Mouse (Mus musculus) cortical plate, adult 2 months (tissue): ENCODE measurements at regions not wholly inside any gene's neighbourhood (a gene's known extent, or its start where the extent isn't known, plus 50 kb on each side); places are given as distances from the start of the nearest gene placed in this dataset.

ENCODE experiments used
- H3K27ac ChIP-seq: fragments of 200-500 bp; 2 replicates; pipeline ENCODE4 v1.5.1; 2012; ENCODE audit warnings: low read length, control low read depth, inconsistent platforms; ENCODE audit not compliant: insufficient read depth
- H3K4me1 ChIP-seq: fragments of 200-500 bp; 2 replicates; pipeline ENCODE4 v1.6.1; 2011; ENCODE audit warnings: low read length; ENCODE audit not compliant: control insufficient read depth, insufficient read depth
- H3K4me3 ChIP-seq: fragments of 200-500 bp; 2 replicates; pipeline ENCODE4 v1.5.1; 2011; ENCODE audit warnings: mild to moderate bottlenecking, low read length, control low read depth; ENCODE audit not compliant: insufficient read depth
- CTCF ChIP-seq: fragments of 200-500 bp; IDR thresholded peaks from 2 replicates; pipeline ENCODE4 v1.5.1; 2011; ENCODE audit warnings: mild to moderate bottlenecking, control low read depth, low read length; ENCODE audit not compliant: insufficient read depth; ENCODE audit errors: extremely low read depth
- POLR2A ChIP-seq: fragments of 200-500 bp; IDR thresholded peaks from 2 replicates; pipeline ENCODE4 v1.6.1; 2011; ENCODE audit warnings: mild to moderate bottlenecking, low read length, control low read depth; ENCODE audit not compliant: insufficient read depth; ENCODE audit errors: extremely low read depth

- H3K4me3 ChIP-seq = no peak overlapping the region
- no peak overlapping the region for H3K27ac ChIP-seq
- TF ChIP-seq CTCF (no peak), POLR2A (no peak)
- H3K4me1 ChIP-seq = no peaks in the 10 kb centered on the region
These were observed 378.6 kb upstream of the Zmiz1 start for GRCm38 (mm10) chr14:25080431-25080830.

- Histone ChIP-seq H3K27ac (no peak overlapping the region), H3K4me1 (no peaks in the 10 kb centered on the region), H3K4me3 (no peak overlapping the region)
- TF ChIP-seq POLR2A = no peak
- TF ChIP-seq CTCF = no peak
These were observed 375.1 kb upstream of the Zmiz1 start for GRCm38 (mm10) chr14:25083847-25084246.

- H3K4me3 ChIP-seq = no peak overlapping the region
- no peak overlapping the region for H3K27ac ChIP-seq
- no peaks in the 10 kb centered on the region for H3K4me1 ChIP-seq
- TF ChIP-seq CTCF (no peak), POLR2A (no peak)
These were observed 362.2 kb upstream of the Zmiz1 start for GRCm38 (mm10) chr14:25096786-25097185.

GRCm38 (mm10) chr14:25105391-25105790, 353.6 kb upstream of the Zmiz1 start:
- no peak for TF ChIP-seq CTCF
- no peak for TF ChIP-seq POLR2A
- H3K4me1 ChIP-seq = no peaks in the 10 kb centered on the region
- H3K4me3 ChIP-seq = no peak overlapping the region
- no peak overlapping the region for H3K27ac ChIP-seq

GRCm38 (mm10) chr14:25106451-25106850, 352.5 kb upstream of the Zmiz1 start:
- Histone ChIP-seq H3K4me3 (no peak overlapping the region), H3K4me1 (no peaks in the 10 kb centered on the region), H3K27ac (no peak overlapping the region)
- TF ChIP-seq CTCF = no peak
- TF ChIP-seq POLR2A = no peak

- Histone ChIP-seq H3K4me1 (no peaks in the 10 kb centered on the region), H3K4me3 (no peak overlapping the region), H3K27ac (no peak overlapping the region)
- TF ChIP-seq POLR2A (no peak), CTCF (no peak)
These were observed 350.8 kb upstream of the Zmiz1 start for GRCm38 (mm10) chr14:25108101-25108652.

GRCm38 (mm10) chr14:25108701-25109290, 350.2 kb upstream of the Zmiz1 start:
- Histone ChIP-seq H3K4me3 (no peak overlapping the region), H3K4me1 (no peaks in the 10 kb centered on the region), H3K27ac (no peak overlapping the region)
- no peak for TF ChIP-seq POLR2A
- TF ChIP-seq CTCF = no peak

- no peak overlapping the region for H3K4me3 ChIP-seq
- no peak overlapping the region for H3K27ac ChIP-seq
- TF ChIP-seq POLR2A (no peak), CTCF (no peak)
- H3K4me1 ChIP-seq = no peaks in the 10 kb centered on the region
These were observed 349.3 kb upstream of the Zmiz1 start for GRCm38 (mm10) chr14:25109691-25110090.

GRCm38 (mm10) chr14:25112832-25113231, 346.2 kb upstream of the Zmiz1 start:
- no peak overlapping the region for H3K27ac ChIP-seq
- no peak for TF ChIP-seq CTCF
- no peak for TF ChIP-seq POLR2A
- no peak overlapping the region for H3K4me3 ChIP-seq
- no peaks in the 10 kb centered on the region for H3K4me1 ChIP-seq

GRCm38 (mm10) chr14:25113326-25113725, 345.7 kb upstream of the Zmiz1 start:
- TF ChIP-seq CTCF = no peak
- TF ChIP-seq POLR2A = no peak
- no peak overlapping the region for H3K4me3 ChIP-seq
- H3K27ac ChIP-seq = no peak overlapping the region
- no peaks in the 10 kb centered on the region for H3K4me1 ChIP-seq
